Mouse (Mus musculus) C2C12 (cell line): ENCODE measurements at regions not wholly inside any gene's neighbourhood (a gene's known extent, or its start where the extent isn't known, plus 50 kb on each side); places are given as distances from the start of the nearest gene placed in this dataset.

ENCODE experiments used
- CEBPB ChIP-seq: IDR thresholded peaks from one replicate; pipeline ENCODE4 v1.6.1; 2011; ENCODE audit warnings: low read depth, mild to moderate bottlenecking, control low read depth, moderate library complexity
- CTCF ChIP-seq: IDR thresholded peaks from one replicate; pipeline ENCODE4 v1.5.1; 2011; ENCODE audit not compliant: control insufficient read depth, insufficient read depth, insufficient read length
- FOSL1 ChIP-seq: IDR thresholded peaks from one replicate; pipeline ENCODE4 v1.8.0; 2011; ENCODE audit warnings: mild to moderate bottlenecking, low read length; ENCODE audit not compliant: poor library complexity, insufficient read depth, severe bottlenecking
- MAX ChIP-seq: IDR thresholded peaks from one replicate; pipeline ENCODE4 v1.6.1; 2011; ENCODE audit warnings: mild to moderate bottlenecking, control low read depth
- MYOD1 ChIP-seq: IDR thresholded peaks from one replicate; pipeline ENCODE4 v1.6.1; 2011; ENCODE audit warnings: low read depth; ENCODE audit not compliant: control insufficient read depth, insufficient read length
- MYOG ChIP-seq: IDR thresholded peaks from one replicate; pipeline ENCODE4 v1.6.1; 2011; ENCODE audit not compliant: control insufficient read depth, insufficient read length; ENCODE audit errors: extremely low read depth
- USF1 ChIP-seq: IDR thresholded peaks from one replicate; pipeline ENCODE4 v1.6.1; 2011; ENCODE audit warnings: low read depth, mild to moderate bottlenecking, control low read depth, moderate library complexity

- TF ChIP-seq CTCF (no peak), FOSL1 (no peak), MYOG (no peak), MAX (no peak), CEBPB (no peak), USF1 (no peak), MYOD1 (no peak)
Observed at GRCm38 (mm10) chr13:94668276-94668675, 120.4 kb upstream of the Tbca start.
